Mouse (Mus musculus) hindbrain, embryonic 13.5 days (tissue): ENCODE results near the gene Calcrl. TPM values are rescaled to one million over a fixed set of nuclear protein-coding genes. Genes with fewer than 3 reads are reported as not detected.

ENCODE experiments used
- ATAC-seq: fragments of 200-750 bp; cut with Nextera tagmentation; 2 replicates; pipeline ENCODE4 v1.8.0; 2017; ENCODE audit warnings: moderate TSS enrichment; ENCODE audit not compliant: low FRiP score
- H3K27ac ChIP-seq: fragments of 300-500 bp; sonication (generic); 2 replicates; pipeline ENCODE4 v1.5.1; 2015; ENCODE audit warnings: inconsistent platforms, mild to moderate bottlenecking, moderate library complexity
- H3K27me3 ChIP-seq: fragments of 300-500 bp; sonication (generic); 2 replicates; pipeline ENCODE4 v1.6.1; 2015; ENCODE audit warnings: mild to moderate bottlenecking, inconsistent platforms
- H3K36me3 ChIP-seq: fragments of 300-500 bp; sonication (generic); 2 replicates; pipeline ENCODE4 v1.6.1; 2015; ENCODE audit warnings: mild to moderate bottlenecking, inconsistent platforms
- H3K4me1 ChIP-seq: fragments of 300-500 bp; sonication (generic); replicated peaks from 2 replicates; pipeline ENCODE4 v1.6.1; 2015; ENCODE audit warnings: inconsistent platforms
- H3K4me2 ChIP-seq: fragments of 300-500 bp; sonication (generic); 2 replicates; pipeline ENCODE4 v1.6.1; 2015; ENCODE audit warnings: inconsistent platforms, mild to moderate bottlenecking, moderate library complexity
- H3K4me3 ChIP-seq: fragments of 300-500 bp; sonication (generic); 2 replicates; pipeline ENCODE4 v1.5.1; 2015; ENCODE audit warnings: mild to moderate bottlenecking, inconsistent platforms
- H3K9ac ChIP-seq: fragments of 300-500 bp; sonication (generic); 2 replicates; pipeline ENCODE4 v1.6.1; 2015; ENCODE audit warnings: mild to moderate bottlenecking, inconsistent platforms
- H3K9me3 ChIP-seq: fragments of 300-500 bp; sonication (generic); 2 replicates; pipeline ENCODE4 v1.6.1; 2016; ENCODE audit warnings: inconsistent platforms
- WGBS: fragments of 180-500 bp; shearing (Covaris S2); methylation state at CpG from one replicate; pipeline ENCODE4 v1.1.7; 2015; 5-methylcytosine and 5-hydroxymethylcytosine counted together
- polyA plus RNA-seq: library from polyadenylated mRNA; unstranded; fragments of >200 nt; fragmentation: Nextera tagmentation; extraction: Ambion mirVana; gene quantifications from 2 replicates; pipeline ENCODE4 v1.2.1, GENCODE M21; 2015

Gene Calcrl
- polyA plus RNA-seq, 1 experiment from 2014 or later, result 14.2 TPM

DNA sequence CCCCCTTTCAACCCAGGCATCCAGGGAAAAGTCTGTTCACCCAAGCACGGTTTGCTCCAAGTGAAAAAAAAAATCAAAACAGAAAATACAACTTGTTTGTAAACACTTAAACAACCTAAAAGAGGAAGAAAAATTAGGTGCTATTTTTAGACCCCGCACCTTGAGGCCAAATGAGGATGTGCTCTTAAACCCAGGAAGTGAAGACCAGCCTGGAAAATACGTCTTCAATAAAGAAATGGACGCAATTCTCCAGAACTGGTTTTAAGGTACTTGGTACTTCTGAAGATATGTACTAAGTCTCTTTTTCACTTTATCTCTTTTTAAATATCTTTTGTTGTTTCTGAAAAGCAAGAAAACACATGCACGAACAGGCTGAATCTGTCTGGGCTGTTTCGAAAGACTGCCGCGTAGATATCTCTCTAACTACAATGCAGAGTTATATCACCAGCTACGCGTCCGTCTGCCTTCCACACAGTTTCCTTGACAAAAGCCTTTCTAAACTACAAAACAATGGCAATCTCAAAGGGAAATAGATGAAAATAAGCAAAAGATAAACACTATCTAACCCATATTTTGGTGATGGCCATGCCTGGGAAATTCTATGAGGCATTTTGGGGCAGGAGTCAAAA, 37.7 kb downstream of the Calcrl start:
- Histone ChIP-seq H3K4me2 (peak overlapping the region; percentile 31; the same call in 1 of the 2 replicates), H3K27me3 (no peaks in the 10 kb centered on the region), H3K27ac (no peak overlapping the region), H3K9me3 (no peaks in the 10 kb centered on the region), H3K4me1 (no peaks in the 10 kb centered on the region), H3K9ac (no peak overlapping the region), H3K36me3 (no peaks in the 10 kb centered on the region), H3K4me3 (no peak overlapping the region)
- no peak for ATAC-seq
- 71% methylated on average over 11 of the region's 11 CpGs for WGBS

DNA sequence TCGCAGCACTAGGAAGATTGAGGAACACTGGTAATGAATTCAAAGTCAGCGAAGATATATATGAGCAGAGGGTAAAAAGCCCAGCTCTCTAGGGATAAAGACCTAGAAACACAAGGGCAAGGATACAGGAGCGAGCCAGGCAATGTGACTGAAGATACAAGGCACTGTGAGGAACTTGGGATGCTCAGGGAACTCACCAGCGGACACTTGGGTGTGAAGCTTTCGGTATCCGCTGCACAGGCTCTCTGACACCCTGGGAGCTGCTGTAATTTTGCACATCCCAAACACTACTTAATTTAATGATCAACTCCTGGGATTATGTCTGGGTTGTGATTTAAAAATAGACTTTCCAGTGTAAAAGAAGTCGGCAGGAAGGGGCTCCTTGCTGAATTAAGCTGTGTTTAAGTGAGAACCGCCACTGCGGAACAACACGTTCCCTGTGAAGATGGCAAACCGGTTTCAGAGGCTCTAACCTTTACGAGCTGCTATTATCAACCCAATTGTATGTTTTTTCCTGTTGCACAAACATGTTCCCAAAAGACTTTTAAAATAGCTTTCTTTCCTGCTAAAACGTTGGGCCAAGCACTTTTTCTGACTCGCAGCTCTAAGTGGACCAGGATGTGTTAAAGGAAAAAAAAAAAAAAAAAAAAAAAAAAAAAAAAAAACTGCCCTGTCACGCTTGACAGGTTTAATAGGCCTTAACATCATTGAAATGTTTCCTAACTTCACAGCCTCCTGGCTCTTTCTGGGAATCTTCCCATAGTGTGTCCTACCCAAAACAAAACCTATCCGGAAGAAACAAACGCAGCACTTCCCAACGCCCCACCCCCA, 38.4 kb downstream of the Calcrl start:
- Histone ChIP-seq H3K4me3 (0 out of 2 replicates have a peak overlapping the region, but pooled peaks have one; percentile 11), H3K9ac (no peak overlapping the region), H3K36me3 (no peaks in the 10 kb centered on the region), H3K27me3 (no peaks in the 10 kb centered on the region), H3K4me1 (no peaks in the 10 kb centered on the region), H3K27ac (no peak overlapping the region), H3K4me2 (peak overlapping the region; percentile 31), H3K9me3 (no peaks in the 10 kb centered on the region)
- WGBS, result 44% methylated on average over 18 of the region's 18 CpGs
- ATAC-seq, result no peak

DNA sequence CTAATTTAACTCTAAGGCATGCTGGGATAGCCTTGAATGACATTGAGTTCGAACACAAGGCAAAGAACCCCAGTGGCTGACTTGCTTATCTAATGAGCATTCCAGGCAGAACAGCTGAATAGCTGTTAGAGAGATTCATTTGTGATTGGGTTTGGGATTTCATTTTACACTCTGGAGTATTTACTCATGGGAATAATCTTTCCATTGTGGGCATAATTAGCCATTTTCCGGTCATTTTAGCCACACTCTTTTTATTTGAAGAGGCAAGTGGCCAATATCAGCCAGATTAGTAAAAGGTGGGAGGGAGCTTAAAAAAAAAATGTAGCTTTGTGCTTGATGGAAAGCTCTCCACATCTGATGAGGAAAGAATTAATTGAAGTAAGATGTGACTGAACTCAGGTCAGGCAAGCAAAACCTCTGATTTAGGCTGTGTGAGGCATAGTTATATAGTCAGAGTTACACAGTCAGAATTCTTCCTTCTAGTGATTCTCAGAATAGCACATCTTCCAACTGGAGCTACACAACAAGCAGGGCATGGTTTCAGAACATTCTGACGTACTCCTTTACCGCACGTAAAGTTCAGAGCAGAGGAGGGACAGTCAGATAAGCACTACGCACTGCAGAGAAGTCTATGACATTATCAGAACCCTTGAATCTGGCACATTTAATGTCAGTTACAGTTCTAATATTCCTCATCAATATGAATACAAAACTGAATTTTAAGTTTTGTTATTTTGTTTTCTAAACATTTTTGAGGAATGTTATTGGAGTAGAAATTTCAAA, 40.1 kb downstream of the Calcrl start:
- H3K4me2 ChIP-seq, result no peak overlapping the region
- no peaks in the 10 kb centered on the region for H3K27me3 ChIP-seq
- no peak overlapping the region for H3K27ac ChIP-seq
- H3K9me3 ChIP-seq, result no peaks in the 10 kb centered on the region
- WGBS, result 75% methylated on average over 6 of the region's 6 CpGs
- no peak for ATAC-seq
- H3K4me3 ChIP-seq, result no peak overlapping the region
- H3K4me1 ChIP-seq, result no peaks in the 10 kb centered on the region
- H3K9ac ChIP-seq, result no peak overlapping the region
- no peaks in the 10 kb centered on the region for H3K36me3 ChIP-seq

DNA sequence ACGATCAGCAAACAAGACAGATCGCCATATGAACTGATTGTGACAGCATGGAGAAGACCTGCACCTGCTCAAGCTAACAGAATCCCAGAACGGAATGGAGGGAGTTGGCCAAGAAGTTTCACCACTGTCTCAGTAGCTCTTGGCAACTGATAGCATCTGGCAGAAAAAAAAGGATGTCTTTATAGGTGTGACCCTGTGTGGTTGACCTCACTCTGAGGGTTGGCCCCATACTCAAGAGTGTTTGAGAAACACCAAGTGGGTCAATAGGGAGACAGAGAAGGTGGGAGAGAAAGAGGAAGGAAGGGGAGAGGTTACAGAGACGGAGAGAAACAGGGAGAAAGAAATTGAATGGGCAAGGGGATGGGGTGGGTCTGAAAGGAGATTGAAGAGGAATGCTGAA, 41.4 kb downstream of the Calcrl start:
- no peaks in the 10 kb centered on the region for H3K9me3 ChIP-seq
- ATAC-seq, result no peak
- H3K4me3 ChIP-seq, result no peak overlapping the region
- H3K36me3 ChIP-seq, result no peaks in the 10 kb centered on the region
- H3K9ac ChIP-seq, result no peak overlapping the region
- no peak overlapping the region for H3K4me2 ChIP-seq
- WGBS, result 82% methylated on average over 4 of the region's 4 CpGs
- H3K27ac ChIP-seq, result no peak overlapping the region
- H3K27me3 ChIP-seq, result no peaks in the 10 kb centered on the region
- H3K4me1 ChIP-seq, result no peaks in the 10 kb centered on the region

DNA sequence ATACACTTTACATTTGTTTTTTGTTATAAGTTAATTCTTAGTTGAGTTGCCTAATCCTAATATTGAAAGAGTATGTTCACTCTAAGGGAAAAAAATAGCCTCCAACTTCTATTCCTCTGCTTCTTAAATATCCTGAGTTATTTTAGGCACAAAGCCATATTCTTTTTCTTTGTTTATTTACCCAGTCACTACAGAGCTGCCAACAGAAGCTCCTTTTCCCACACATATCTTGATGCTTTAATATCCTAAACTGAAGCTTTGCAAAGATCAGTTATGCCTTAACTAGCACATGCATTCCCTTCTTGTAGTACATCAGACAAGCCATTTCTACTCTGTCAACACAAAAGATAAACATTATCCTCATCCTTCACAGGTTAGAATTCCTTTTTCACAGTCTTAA, 42.7 kb downstream of the Calcrl start:
- ATAC-seq, result no peak
- no peak overlapping the region for H3K4me3 ChIP-seq
- no peaks in the 10 kb centered on the region for H3K36me3 ChIP-seq
- H3K27ac ChIP-seq, result no peak overlapping the region
- H3K9ac ChIP-seq, result no peak overlapping the region
- H3K4me2 ChIP-seq, result no peak overlapping the region
- no peaks in the 10 kb centered on the region for H3K9me3 ChIP-seq
- no peaks in the 10 kb centered on the region for H3K27me3 ChIP-seq
- no peaks in the 10 kb centered on the region for H3K4me1 ChIP-seq

DNA sequence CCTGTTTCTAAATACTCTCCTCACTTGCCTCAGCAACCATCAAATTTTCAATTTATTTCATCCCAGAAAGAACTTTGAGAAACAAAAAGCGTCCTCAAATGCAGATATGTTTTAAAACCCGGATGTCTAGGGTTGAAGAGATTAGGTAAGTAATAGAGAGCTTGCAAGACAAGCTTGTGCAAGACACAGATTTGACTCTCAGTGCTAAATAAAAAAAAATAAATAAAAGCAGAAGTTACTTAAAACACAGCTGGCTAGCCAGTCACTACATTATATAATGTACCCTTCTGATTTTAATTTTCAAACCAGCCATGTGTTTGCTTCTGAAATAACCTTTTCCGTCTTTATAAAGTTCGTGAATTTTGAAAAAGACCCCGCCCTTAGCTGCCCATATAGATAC, 43.2 kb downstream of the Calcrl start:
- Histone ChIP-seq H3K9me3 (no peaks in the 10 kb centered on the region), H3K36me3 (no peaks in the 10 kb centered on the region), H3K4me1 (no peaks in the 10 kb centered on the region), H3K27ac (no peak overlapping the region), H3K27me3 (no peaks in the 10 kb centered on the region), H3K9ac (no peak overlapping the region), H3K4me2 (no peak overlapping the region), H3K4me3 (no peak overlapping the region)
- no peak for ATAC-seq
- 90% methylated on average over 5 of the region's 5 CpGs for WGBS

DNA sequence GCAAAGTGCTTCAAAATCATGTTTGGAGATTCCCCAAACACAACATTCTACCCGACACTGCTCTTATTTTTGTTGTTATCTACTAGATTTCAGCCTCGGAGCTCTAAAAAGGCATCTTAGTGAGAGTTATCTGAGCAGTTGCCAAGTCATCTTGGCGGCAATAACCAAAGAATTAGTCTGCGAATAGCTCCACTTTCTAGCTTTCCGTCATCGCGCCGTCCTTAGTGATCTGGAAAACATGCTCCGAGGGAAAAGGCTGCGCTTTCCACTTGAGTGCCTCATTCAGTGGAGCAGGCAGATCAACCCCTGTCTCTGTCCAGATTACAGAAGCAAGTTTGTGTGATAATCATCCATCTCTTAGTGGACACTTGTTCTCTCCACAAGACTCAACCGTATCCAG, 44.4 kb downstream of the Calcrl start:
- ATAC-seq, result no peak

DNA sequence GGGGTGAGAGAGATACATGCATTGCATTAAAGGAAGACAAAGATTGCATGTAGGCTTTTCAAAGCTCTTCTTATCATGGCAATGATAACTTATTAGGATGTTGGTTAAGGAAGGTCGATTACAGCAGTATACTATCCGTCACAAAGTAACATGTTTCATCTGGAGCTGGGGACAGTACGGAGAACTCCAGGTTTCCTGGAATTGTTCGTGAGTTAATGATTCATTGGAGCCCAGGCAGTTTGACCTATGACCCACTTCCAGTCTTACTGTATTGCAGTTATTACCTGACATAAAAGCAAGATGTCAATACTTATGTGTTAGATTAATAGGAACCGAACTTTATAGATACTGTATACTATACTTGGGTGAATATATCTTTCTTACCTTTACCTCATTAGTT, 46.5 kb downstream of the Calcrl start:
- 84% methylated on average over 5 of the region's 5 CpGs for WGBS
- no peak for ATAC-seq

More for the DNA sequence above, 44.4 kb downstream of the Calcrl start:
- H3K4me3 ChIP-seq, result no peak overlapping the region
- H3K27me3 ChIP-seq, result no peaks in the 10 kb centered on the region
- H3K9me3 ChIP-seq, result no peaks in the 10 kb centered on the region
- 77% methylated on average over 11 of the region's 11 CpGs for WGBS
- no peak overlapping the region for H3K9ac ChIP-seq
- no peak overlapping the region for H3K4me2 ChIP-seq
- no peaks in the 10 kb centered on the region for H3K4me1 ChIP-seq
- no peak overlapping the region for H3K27ac ChIP-seq
- H3K36me3 ChIP-seq, result no peaks in the 10 kb centered on the region

DNA sequence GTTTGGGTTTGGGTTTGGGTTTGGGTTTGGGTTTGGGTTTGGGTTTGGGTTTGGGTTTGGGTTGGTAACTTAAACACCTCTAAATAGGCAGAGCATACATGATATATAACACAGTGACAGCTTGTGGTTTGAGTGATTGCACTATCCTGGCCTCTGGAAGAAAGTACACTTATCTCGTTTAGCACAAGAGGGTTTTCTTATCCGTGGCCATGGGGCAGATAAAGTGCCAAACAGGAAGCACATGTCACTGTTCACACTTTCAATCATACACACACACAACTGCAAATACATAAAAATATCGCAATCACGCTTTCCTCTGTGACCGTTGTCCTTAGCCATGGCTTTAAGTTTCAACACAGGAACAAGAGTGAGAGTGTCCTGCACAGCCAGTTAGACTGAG, 56.0 kb downstream of the Calcrl start:
- H3K27me3 ChIP-seq, result no peaks in the 10 kb centered on the region
- no peaks in the 10 kb centered on the region for H3K9me3 ChIP-seq
- H3K4me2 ChIP-seq, result no peak overlapping the region
- H3K4me3 ChIP-seq, result no peak overlapping the region
- H3K27ac ChIP-seq, result no peak overlapping the region
- ATAC-seq, result no peak
- H3K9ac ChIP-seq, result no peak overlapping the region
- H3K4me1 ChIP-seq, result no peaks in the 10 kb centered on the region
- H3K36me3 ChIP-seq, result no peaks in the 10 kb centered on the region
- WGBS, result 82% methylated on average over 5 of the region's 5 CpGs

More for the DNA sequence above, 46.5 kb downstream of the Calcrl start:
- no peak overlapping the region for H3K4me2 ChIP-seq
- H3K9me3 ChIP-seq, result no peaks in the 10 kb centered on the region
- no peaks in the 10 kb centered on the region for H3K27me3 ChIP-seq
- no peak overlapping the region for H3K27ac ChIP-seq
- no peaks in the 10 kb centered on the region for H3K36me3 ChIP-seq
- no peak overlapping the region for H3K4me3 ChIP-seq
- H3K9ac ChIP-seq, result no peak overlapping the region
- H3K4me1 ChIP-seq, result no peaks in the 10 kb centered on the region

DNA sequence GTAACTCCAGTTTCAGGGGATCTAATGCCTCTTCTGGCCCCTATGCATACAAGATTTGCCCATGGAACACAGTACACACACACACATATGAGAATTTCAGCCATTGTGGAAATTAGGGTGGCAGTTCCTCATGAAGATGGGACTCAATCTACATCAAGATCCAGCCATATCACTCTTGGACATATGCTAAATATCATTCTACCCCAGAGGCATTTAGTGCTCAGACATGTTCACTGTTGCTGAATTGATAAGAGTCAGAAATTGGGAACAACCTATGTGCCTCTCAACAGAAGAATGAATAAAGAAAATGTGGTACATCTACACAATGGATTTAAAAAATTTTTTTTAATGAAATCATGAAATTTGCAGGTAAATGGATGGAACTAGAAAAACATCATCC, 58.5 kb downstream of the Calcrl start:
- Histone ChIP-seq H3K9ac (no peak overlapping the region), H3K36me3 (no peaks in the 10 kb centered on the region), H3K4me3 (no peak overlapping the region), H3K4me2 (no peak overlapping the region), H3K27me3 (no peaks in the 10 kb centered on the region), H3K9me3 (no peaks in the 10 kb centered on the region), H3K27ac (no peak overlapping the region), H3K4me1 (no peaks in the 10 kb centered on the region)
- ATAC-seq, result no peak

DNA sequence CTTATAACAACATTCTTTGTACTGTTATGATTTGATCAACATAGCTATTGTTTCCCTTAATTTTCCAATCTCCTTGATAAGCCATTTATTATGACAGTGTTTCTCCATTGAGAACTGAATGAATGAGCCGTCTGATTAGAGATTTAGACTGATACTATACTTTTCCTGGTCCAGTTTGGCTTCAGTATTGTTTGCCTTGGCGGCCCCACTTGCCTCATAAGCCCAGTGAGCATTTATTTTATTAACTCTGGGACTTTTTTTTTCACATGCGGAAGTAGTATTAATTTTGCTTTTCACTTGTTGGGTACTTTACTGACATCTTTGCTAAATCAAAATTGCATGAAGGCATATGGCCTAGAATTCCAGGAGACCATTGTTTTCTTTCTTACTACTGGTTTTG, 59.9 kb downstream of the Calcrl start:
- no peak for ATAC-seq
- no peaks in the 10 kb centered on the region for H3K36me3 ChIP-seq
- H3K27me3 ChIP-seq, result no peaks in the 10 kb centered on the region
- H3K4me2 ChIP-seq, result no peak overlapping the region
- H3K4me1 ChIP-seq, result no peaks in the 10 kb centered on the region
- H3K27ac ChIP-seq, result no peak overlapping the region
- 89% methylated on average over 3 of the region's 3 CpGs for WGBS
- no peaks in the 10 kb centered on the region for H3K9me3 ChIP-seq
- H3K9ac ChIP-seq, result no peak overlapping the region
- no peak overlapping the region for H3K4me3 ChIP-seq
